Mouse (Mus musculus) heart, postnatal 25 days (tissue): ENCODE measurements at regions not wholly inside any gene's neighbourhood (a gene's known extent, or its start where the extent isn't known, plus 50 kb on each side); places are given as distances from the start of the nearest gene placed in this dataset.
A peak's percentile ranks its signal among the peaks of the same experiment; 100 is the strongest.

Experiments
- DNase-seq: peaks from one replicate; pipeline ENCODE4 v3.0.0; 2022; ENCODE audit warnings: low spot score
- intact Hi-C: fragments of 180-260 bp; cut with DNase I; formaldehyde crosslinking; loops from one replicate; pipeline ENCODE4 v1.15.1; 2025

GRCm38 (mm10) chr4:31463130-31463698, 500.7 kb upstream of the Map3k7 start:
- no peak for DNase-seq
- intact Hi-C loops = no loop called here

- DNase-seq = no peak
- intact Hi-C loops = no loop called here
Measured at GRCm38 (mm10) chr4:31468306-31468705, 495.6 kb upstream of the Map3k7 start.

GRCm38 (mm10) chr4:31469803-31470202, 494.1 kb upstream of the Map3k7 start:
- no peak for DNase-seq
- intact Hi-C loops = no loop called here

GRCm38 (mm10) chr4:31492535-31492934, 471.4 kb upstream of the Map3k7 start:
- no peak for DNase-seq
- intact Hi-C loops = no loop called here

- DNase-seq = no peak
- intact Hi-C loops = no loop called here
Measured at GRCm38 (mm10) chr4:31493087-31493511, 470.8 kb upstream of the Map3k7 start.

- no peak for DNase-seq
- intact Hi-C loops = no loop called here
Measured at GRCm38 (mm10) chr4:31499888-31500287, 464.0 kb upstream of the Map3k7 start.

GRCm38 (mm10) chr4:31500432-31500831, 463.5 kb upstream of the Map3k7 start:
- DNase-seq = no peak
- intact Hi-C loops = no loop called here

- intact Hi-C loops = no loop called here
- DNase-seq = no peak
Measured at GRCm38 (mm10) chr4:31525638-31526207, 438.2 kb upstream of the Map3k7 start.

GRCm38 (mm10) chr4:31536811-31537210, 427.1 kb upstream of the Map3k7 start:
- intact Hi-C loops = no loop called here
- no peak for DNase-seq

GRCm38 (mm10) chr4:31553780-31554394, 410.0 kb upstream of the Map3k7 start:
- intact Hi-C loops = no loop called here
- DNase-seq = no peak

GRCm38 (mm10) chr4:31555077-31555476, 408.8 kb upstream of the Map3k7 start:
- intact Hi-C loops = no loop called here
- DNase-seq = no peak

- no peak for DNase-seq
Measured at GRCm38 (mm10) chr4:31557261-31557660, 406.6 kb upstream of the Map3k7 start.

GRCm38 (mm10) chr4:31560305-31560704, 403.6 kb upstream of the Map3k7 start:
- intact Hi-C loops = no loop called here
- DNase-seq = no peak

More at GRCm38 (mm10) chr4:31557261-31557660, 406.6 kb upstream of the Map3k7 start:
- intact Hi-C loops = no loop called here

- DNase-seq = no peak
- intact Hi-C loops = no loop called here
Measured at GRCm38 (mm10) chr4:31561183-31561582, 402.7 kb upstream of the Map3k7 start.

GRCm38 (mm10) chr4:31561823-31562222, 402.1 kb upstream of the Map3k7 start:
- intact Hi-C loops = no loop called here
- DNase-seq = peak; percentile 5

- intact Hi-C loops = no loop called here
- DNase-seq = no peak
Measured at GRCm38 (mm10) chr4:31566158-31566557, 397.7 kb upstream of the Map3k7 start.

GRCm38 (mm10) chr4:31566834-31567233, 397.1 kb upstream of the Map3k7 start:
- DNase-seq = no peak
- intact Hi-C loops = no loop called here

GRCm38 (mm10) chr4:31569687-31570086, 394.2 kb upstream of the Map3k7 start:
- intact Hi-C loops = no loop called here
- no peak for DNase-seq

- DNase-seq = no peak
- intact Hi-C loops = no loop called here
Measured at GRCm38 (mm10) chr4:31576982-31577579, 386.8 kb upstream of the Map3k7 start.

- DNase-seq = no peak
- intact Hi-C loops = no loop called here
Measured at GRCm38 (mm10) chr4:31583495-31583894, 380.4 kb upstream of the Map3k7 start.

- intact Hi-C loops = no loop called here
Measured at GRCm38 (mm10) chr4:31584171-31584570, 379.7 kb upstream of the Map3k7 start.

More at GRCm38 (mm10) chr4:31584171-31584570, 379.7 kb upstream of the Map3k7 start:
- no peak for DNase-seq
